Mouse (Mus musculus): Measurements from ENCODE around the gene 1700123O20Rik. TPM values are rescaled to one million over a fixed set of nuclear protein-coding genes. Genes with fewer than 3 reads are reported as not detected.
A peak's percentile ranks its signal among the peaks of the same experiment; 100 is the strongest.

The 1700123O20Rik gene
- total RNA-seq (2021): 10 to 100 TPM; 25.4 to 27.1 TPM
- long read RNA-seq, experiment 1, transcript 1700123O20Rik-201 (2 exons, 1,843 nt): major isoform, 52 of 57 reads
- long read RNA-seq, experiment 1, partial matches to known transcripts: 0 of 57 reads
- long read RNA-seq, experiment 1, other reads (novel, unspliced or antisense): 2 of 57 reads
- long read RNA-seq, experiment 2, transcript 1700123O20Rik-201 (2 exons, 1,843 nt): major isoform, 38 of 42 reads
- long read RNA-seq, experiment 2, partial matches to known transcripts: 0 of 42 reads
- long read RNA-seq, experiment 2, other reads (novel, unspliced or antisense): 2 of 42 reads

GRCm38 (mm10) chr14:54686063-54686521, at the start of gene 1700123O20Rik:
Gene 1700123O20Rik (plus strand): TSS chr14:54686216.
- DNase-seq (ENCODE audit: low spot score in 2 of 2): peak in 1 of 2 experiments; percentile 57

GRCm38 (mm10) chr14:54636954-54637353, 49.1 kb upstream of the 1700123O20Rik start:
- DNase-seq (ENCODE audit: low spot score in 2 of 2): no peak

DNA sequence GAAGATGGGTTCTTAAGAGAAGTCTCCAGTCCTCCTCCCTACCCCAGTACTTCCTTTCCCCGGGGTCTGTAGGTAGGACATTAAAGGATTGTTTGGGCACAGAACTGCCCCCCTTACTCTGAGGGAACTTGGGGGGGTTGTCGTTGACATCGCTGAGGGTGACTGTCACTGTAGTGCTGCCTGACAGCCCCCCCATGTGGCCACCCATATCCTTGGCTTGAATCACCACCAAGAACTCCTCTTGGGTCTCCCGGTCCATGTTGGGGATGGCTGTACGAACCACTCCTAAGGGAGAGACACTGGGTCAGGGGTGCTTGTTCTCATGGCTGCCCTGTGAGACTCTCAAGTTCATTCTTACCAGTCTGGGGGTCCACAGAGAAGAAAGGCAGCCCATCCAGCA, 47.8 kb upstream of the 1700123O20Rik start:
- DNase-seq (ENCODE audit: low spot score in 2 of 2): no peak

DNA sequence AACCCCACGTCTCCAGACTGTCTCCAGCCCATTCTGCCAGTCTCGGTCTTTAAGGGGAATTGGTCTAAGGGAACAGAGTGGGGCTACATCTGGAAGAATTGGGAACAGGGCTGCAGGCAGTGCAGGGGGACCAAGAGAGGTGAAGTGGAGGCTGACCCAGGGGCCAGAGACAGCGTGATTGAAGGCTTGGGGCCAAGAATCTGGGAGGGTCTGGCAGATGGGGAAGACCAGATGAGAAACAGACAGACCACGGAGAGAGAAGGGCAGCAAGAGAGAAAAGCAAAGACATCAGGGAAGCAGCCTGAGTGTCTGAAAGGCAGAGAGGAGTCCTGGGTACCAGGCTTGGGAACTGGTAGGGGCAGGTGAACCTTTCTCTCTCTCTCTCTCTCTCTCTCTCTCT, 45.9 kb upstream of the 1700123O20Rik start:
- no peak for DNase-seq (ENCODE audit: low spot score in 2 of 2)

DNA sequence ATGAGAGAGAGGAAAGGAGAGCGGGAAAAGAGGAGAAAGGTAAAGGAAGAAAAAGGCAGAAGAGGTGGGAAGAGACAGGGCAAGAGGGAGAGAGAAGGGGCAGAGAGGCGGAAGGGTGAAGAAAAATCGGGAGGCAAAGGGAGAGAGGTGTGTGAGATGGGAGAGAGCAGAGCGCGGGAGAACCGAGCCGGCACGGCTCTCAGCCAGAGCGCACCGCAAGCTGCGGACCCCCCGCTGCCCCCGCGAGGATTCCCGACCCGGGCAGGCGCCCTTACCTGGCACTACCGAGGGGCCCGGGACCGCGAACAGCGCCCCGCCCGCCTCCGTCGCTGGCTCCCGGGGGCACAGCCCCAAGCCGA, 45.1 kb upstream of the 1700123O20Rik start, which contains the start of gene Gm17606:
Gene Gm17606, plus strand, starts transcription at position 7 of the 359 bp plus-strand sequence.
- DNase-seq (ENCODE audit: low spot score in 2 of 2): no peak

- DNase-seq (ENCODE audit: low spot score in 2 of 2): peak; percentile 73 to 87
Measured at GRCm38 (mm10) chr14:54641305-54641969, 44.6 kb upstream of the 1700123O20Rik start, which contains the start of gene Cdh24. Gene Cdh24 (minus strand): TSS chr14:54641364.

DNA sequence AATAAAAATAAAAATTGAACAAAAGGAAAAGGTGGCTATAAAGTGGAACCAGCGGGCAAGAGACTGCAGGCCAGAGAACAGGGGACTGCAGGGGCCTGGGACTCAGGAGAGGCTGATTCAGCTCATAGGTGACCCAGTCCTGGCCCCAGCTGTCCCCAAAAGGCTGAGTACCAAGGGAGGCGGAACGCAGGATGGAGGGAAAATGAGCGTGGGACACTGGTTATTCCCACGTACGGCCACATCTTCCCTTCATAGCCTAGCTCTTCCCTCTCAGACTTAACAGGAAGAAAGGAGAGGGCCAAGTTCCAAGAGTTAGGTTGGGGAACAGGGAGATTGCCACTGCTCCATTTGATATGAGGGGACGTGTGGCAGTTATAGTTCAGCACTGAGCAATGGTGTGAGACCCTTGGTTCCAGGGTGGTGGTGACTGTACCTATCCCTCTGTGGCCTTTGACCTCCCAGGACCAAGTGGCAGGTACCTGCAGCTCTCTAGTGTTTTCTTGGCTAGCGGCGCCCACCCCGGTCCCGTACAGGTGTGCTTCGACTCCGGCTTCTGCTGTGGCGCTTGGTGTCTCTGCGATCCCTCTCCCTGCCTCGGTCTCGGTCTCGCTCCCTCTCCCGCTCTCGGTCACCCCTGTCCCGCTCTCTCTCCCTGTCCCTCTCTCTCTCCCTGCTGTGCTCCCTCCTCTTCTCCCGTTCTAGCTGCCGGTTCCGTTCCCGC, 43.6 kb upstream of the 1700123O20Rik start:
- no peak for DNase-seq (ENCODE audit: low spot score in 2 of 2)

- no peak for DNase-seq (ENCODE audit: low spot score in 2 of 2)
Measured at GRCm38 (mm10) chr14:54643011-54643410, 43.0 kb upstream of the 1700123O20Rik start.

DNA sequence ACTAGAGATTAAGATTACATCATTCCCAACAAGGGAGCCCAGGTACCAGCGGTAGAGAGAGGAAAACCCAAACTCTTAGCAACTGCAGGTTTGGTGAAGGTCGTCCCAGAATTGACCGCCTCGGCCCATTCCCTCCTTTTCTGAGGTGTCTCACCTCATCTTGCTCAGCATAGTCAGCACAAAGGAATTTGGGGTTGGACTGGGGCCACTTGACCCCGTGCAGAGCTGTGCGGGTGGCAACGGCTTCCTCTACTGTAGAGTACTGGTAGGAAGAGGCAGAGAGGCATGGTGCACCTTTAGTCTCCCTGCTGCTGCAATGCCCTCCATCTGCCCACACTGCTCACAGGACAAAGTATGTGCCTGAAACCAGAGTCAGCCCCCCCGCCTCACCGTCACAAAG, 41.7 kb upstream of the 1700123O20Rik start:
- no peak for DNase-seq (ENCODE audit: low spot score in 2 of 2)

- DNase-seq (ENCODE audit: low spot score in 2 of 2): no peak
Measured at GRCm38 (mm10) chr14:54646455-54646854, 39.6 kb upstream of the 1700123O20Rik start.

DNA sequence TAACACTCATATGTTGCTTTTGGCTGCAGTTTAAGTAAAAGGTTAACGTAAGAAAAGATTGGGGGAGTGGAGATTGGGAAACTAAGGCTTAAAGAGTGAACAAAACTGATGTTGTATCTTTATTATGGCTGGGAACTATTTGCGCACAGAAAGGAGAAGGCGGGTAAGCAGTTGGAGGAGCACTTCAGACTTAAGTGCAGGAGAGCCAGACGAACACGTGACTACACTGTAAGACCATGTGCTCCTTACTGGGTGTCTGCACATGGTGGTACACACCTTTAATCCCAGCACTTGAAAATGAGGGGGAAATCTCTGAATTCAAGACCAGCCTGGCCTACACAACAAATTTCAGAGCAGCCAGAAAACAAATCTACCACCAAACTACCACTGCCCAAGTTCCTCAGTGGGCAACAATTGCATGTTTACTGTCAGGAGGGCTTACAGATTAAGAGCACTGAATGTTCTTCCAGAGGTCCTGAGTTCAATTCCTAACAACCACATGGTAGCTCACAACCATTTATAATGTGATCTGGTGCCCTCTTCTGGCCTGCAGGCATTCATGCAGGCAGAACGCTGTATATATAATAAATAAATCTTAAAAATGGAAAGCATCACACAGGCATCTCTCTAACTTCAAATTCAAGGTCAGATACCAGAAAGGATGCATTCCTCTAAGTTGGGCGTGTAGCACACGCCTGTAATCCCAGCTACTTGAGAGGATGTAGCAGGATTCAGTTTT, 38.9 kb upstream of the 1700123O20Rik start:
- no peak for DNase-seq (ENCODE audit: low spot score in 2 of 2)

DNA sequence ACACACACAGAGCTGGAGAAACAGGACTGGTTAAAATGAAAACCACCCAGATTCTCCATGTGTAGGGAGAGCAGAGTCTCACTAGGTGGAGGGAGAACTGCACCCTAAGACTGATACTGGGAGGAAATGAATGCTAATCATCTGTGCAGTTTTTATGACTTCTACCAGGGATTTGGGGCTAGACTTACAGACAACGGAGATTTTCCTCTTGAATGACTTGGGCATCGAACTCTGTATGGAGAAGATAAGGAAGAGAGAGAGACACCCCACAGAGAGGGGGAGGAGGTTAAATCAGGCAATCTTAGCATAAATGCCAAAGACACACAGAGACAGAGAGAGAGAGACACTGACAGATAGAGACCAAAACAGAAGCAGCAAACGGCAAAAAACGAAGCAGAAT, 38.1 kb upstream of the 1700123O20Rik start:
- DNase-seq (ENCODE audit: low spot score in 2 of 2): no peak

DNA sequence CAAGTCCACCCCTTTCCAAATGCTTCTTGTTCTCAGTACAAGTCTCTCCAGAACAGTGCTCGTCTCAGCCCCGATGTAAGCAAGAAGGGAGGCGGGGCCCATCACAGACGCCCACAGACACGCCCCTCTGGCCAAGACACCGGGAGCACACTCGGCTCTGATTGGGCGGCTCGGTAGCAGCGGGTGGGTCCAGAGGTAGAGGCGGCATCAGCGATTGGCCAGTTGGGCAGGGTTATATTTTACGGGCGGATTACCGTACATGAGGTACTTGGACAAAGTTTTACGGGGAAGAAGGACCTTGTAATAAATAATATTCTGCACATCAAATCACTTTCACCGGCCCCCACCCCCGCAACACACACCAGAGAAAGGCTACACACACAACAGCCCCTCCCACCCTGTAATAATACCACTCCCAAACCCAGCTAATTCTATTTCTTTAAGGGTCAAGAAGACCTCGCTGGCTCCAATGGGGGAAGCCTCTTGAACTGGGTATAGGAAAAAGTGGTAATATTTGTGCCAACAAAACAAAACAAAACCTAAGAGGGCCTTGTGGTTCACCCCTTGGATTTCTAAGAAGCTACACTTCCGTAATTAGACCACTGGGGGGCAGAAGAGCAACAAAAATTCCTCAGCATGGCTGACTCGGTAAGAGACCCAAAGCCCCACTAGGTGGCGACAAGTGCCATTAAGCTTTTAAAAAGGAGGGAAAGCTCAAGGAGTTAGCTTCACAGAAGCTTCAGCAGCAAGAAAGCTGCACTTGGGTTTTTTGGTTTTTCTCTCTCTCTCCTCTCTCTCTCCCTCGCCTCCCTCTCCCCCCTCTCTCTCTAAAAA, 35.2 kb upstream of the 1700123O20Rik start:
- peak; percentile 55 to 85 for DNase-seq (ENCODE audit: low spot score in 2 of 2)

DNA sequence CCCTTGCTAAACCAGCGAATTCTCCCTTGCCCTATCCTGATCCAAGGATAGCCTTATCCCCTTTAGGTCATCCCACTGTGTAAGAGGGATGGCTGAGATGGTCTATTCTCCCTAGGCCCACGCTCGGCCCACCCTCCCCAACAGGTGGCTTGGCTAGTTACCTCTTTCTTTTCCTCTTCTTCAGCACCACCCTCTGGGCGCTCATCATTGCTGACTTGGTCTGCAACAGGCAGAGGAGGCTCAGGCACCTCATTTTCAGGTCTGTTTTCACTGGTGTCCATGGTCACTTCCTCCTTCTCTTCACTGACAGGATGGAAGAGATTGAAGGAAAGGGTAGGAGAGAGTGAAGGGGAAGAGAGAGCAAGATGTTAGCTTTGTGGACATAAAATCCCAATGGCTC, 34.5 kb upstream of the 1700123O20Rik start:
- no peak for DNase-seq (ENCODE audit: low spot score in 2 of 2)

DNA sequence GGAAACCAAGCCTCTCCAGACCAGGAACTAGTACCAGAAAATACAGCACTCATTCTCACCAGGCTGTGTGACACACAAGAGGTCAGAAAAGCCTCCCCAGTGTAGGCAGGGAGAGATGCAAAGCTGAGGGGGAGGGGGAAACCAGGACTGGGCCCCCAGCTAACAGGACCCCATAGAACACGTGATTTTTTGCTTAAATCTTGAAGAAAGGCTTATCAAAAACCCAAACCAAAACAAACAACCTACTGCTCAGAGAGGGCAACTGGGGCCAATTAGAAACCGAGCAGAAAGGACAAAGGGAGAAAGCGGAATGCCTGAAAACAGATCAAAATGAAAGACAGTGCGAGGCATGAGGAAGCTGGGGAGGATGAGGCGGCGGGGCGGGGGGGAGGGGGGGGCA, 33.2 kb upstream of the 1700123O20Rik start:
- no peak for DNase-seq (ENCODE audit: low spot score in 2 of 2)

DNA sequence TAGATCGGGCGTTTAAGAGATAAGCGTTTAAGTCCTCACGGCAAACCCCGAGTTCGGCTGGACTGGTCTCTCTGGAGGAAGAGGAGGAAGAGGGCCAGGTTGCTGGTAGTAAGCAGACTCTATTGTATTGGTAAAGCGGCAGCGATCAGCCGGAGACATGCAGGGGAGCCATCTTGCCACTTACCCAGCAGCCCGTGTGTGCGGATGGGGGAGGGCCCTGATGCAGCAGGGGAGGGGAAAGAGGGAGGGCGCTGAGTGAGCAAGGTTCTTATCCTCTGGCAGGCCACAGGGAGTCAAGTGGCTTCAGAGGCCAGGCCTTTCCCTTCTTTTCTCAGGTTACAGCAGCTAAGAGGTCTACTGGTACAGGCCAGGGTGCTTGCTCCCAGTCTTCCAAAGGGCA, 32.5 kb upstream of the 1700123O20Rik start:
- peak in 1 of 2 experiments; percentile 82 for DNase-seq (ENCODE audit: low spot score in 2 of 2)

GRCm38 (mm10) chr14:54660009-54660408, 26.0 kb upstream of the 1700123O20Rik start:
- no peak for DNase-seq (ENCODE audit: low spot score in 2 of 2)

DNA sequence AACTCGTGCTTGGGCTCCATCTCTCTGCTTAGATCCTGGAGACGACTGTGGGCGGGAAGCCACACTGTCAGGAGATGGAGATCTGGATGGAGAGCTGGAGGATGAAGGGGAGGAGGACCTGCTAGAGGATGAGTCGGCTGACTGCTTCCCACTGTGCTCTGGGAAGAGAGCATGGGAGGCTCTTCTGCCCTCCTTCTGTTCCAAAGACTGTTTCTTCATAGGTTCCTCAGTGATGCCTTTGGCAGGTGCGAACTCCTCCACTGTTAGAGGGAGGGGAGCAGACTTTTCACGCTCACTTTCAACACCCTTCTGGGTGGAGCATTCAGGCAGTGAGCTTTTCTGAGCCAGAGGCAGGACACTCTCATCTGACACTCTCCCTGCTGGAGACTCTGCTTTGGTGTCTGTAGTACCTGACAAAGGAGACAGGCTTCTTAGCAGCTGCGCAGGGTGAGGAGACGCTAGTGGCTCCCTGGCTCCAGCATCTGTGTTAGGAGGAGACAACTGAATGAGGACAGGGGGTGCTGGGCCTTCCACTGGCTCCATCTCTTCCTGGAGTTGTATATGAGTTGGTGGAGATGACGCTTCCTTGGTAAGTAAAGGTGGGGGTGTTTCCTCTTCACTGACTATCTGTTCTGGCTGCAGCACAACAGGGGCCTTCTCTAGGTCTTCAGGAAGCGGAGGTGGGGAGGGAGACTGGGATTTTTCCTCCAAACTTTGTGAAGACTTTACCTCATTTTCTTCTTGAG, 21.4 kb upstream of the 1700123O20Rik start:
- no peak for DNase-seq (ENCODE audit: low spot score in 2 of 2)

DNA sequence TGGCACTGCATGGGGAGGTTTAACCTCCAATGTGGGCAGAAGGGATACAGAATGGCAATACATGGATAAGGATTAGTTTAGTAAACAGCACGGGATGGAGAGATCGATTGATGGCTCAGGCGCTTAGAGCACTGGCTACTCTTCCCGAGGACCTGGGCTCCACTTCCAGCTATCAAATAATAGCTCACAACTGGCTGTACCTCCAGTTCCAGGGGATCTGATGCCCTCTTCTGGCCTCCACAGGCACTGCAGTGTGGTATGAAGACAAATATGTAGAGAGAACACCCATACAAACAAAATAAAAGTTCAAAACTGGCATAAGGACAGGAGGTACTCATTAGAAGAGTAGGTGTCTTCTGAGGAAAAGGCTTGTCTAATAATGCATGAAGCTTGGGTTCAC, 16.6 kb upstream of the 1700123O20Rik start:
- DNase-seq (ENCODE audit: low spot score in 2 of 2): peak in 1 of 2 experiments; percentile 32

GRCm38 (mm10) chr14:54674317-54674716, 11.7 kb upstream of the 1700123O20Rik start:
- DNase-seq (ENCODE audit: low spot score in 2 of 2): no peak

Measured in gastrocnemius, postnatal 4 days (tissue).